Mouse (Mus musculus) testis, adult 2 months (tissue): ENCODE data around the gene Ncln. TPM values are rescaled to one million over a fixed set of nuclear protein-coding genes. Genes with fewer than 3 reads are reported as not detected.

Source experiments
- H3K27ac ChIP-seq: fragments of 200-500 bp; 2 replicates; pipeline ENCODE4 v1.5.1; 2012; ENCODE audit warnings: low read depth, low read length; ENCODE audit not compliant: control insufficient read depth, insufficient read depth
- H3K27me3 ChIP-seq: fragments of 200-500 bp; 2 replicates; pipeline ENCODE4 v1.6.1; 2012; ENCODE audit warnings: mild to moderate bottlenecking, low read length, moderate library complexity; ENCODE audit not compliant: control insufficient read depth, insufficient read depth
- H3K36me3 ChIP-seq: fragments of 200-500 bp; 2 replicates; pipeline ENCODE4 v1.6.1; 2012; ENCODE audit warnings: mild to moderate bottlenecking, low read length; ENCODE audit not compliant: control insufficient read depth, insufficient read depth
- H3K4me1 ChIP-seq: fragments of 200-500 bp; 2 replicates; pipeline ENCODE4 v1.6.1; 2012; ENCODE audit warnings: low read length; ENCODE audit not compliant: control insufficient read depth, insufficient read depth
- H3K4me3 ChIP-seq: fragments of 200-500 bp; 2 replicates; pipeline ENCODE4 v1.5.1; 2012; ENCODE audit warnings: low read depth, mild to moderate bottlenecking, low read length, moderate library complexity, mixed read lengths; ENCODE audit not compliant: control insufficient read depth
- CTCF ChIP-seq: fragments of 200-500 bp; IDR thresholded peaks from 2 replicates; pipeline ENCODE4 v1.5.1; 2012; ENCODE audit warnings: low read depth, mild to moderate bottlenecking, inconsistent platforms, low read length, moderate library complexity; ENCODE audit not compliant: control insufficient read depth, insufficient read depth, insufficient replicate concordance
- POLR2A ChIP-seq: fragments of 200-500 bp; IDR thresholded peaks from 2 replicates; pipeline ENCODE4 v1.6.1; 2012; ENCODE audit warnings: low read depth, mild to moderate bottlenecking, inconsistent platforms, low read length, moderate library complexity; ENCODE audit not compliant: control insufficient read depth
- polyA plus RNA-seq: library from polyadenylated mRNA; depleted of rRNA; stranded (reverse); fragments of >200 nt; gene quantifications from 2 replicates; pipeline ENCODE4 v1.2.3, GENCODE M21; 2012

Ncln gene
- polyA plus RNA-seq, 1 experiment: 71.3 TPM

GRCm38 (mm10) chr10:81523570-81523969, 27.4 kb upstream of the Ncln start:
- H3K36me3 ChIP-seq: no peaks in the 10 kb centered on the region
- peak overlapping the region; percentile 75 for H3K4me3 ChIP-seq
- peaks cover 20% of the 10 kb centered on the region for H3K4me1 ChIP-seq
- no peaks in the 10 kb centered on the region for H3K27me3 ChIP-seq
- H3K27ac ChIP-seq: peak overlapping the region; percentile 51
- TF ChIP-seq POLR2A (no peak), CTCF (no peak)

GRCm38 (mm10) chr10:81523142-81523541, 26.9 kb upstream of the Ncln start:
- peaks cover 20% of the 10 kb centered on the region for H3K4me1 ChIP-seq
- H3K4me3 ChIP-seq: peak overlapping the region; percentile 75
- H3K36me3 ChIP-seq: no peaks in the 10 kb centered on the region
- TF ChIP-seq CTCF (no peak), POLR2A (no peak)
- no peaks in the 10 kb centered on the region for H3K27me3 ChIP-seq
- H3K27ac ChIP-seq: no peak overlapping the region; the same call in 1 of the 2 replicates

- H3K4me1 ChIP-seq: peaks cover 19% of the 10 kb centered on the region
- H3K27me3 ChIP-seq: no peaks in the 10 kb centered on the region
- H3K27ac ChIP-seq: no peak overlapping the region
- H3K36me3 ChIP-seq: no peaks in the 10 kb centered on the region
- H3K4me3 ChIP-seq: no peak overlapping the region
- TF ChIP-seq POLR2A: no peak
- no peak for TF ChIP-seq CTCF
These were observed 23.8 kb upstream of the Ncln start for GRCm38 (mm10) chr10:81519978-81520365.

- peaks cover 16% of the 10 kb centered on the region for H3K4me1 ChIP-seq
- H3K27me3 ChIP-seq: no peaks in the 10 kb centered on the region
- H3K36me3 ChIP-seq: no peaks in the 10 kb centered on the region
- TF ChIP-seq POLR2A (no peak), CTCF (no peak)
- no peak overlapping the region for H3K27ac ChIP-seq
- no peak overlapping the region for H3K4me3 ChIP-seq
These were observed 23.2 kb upstream of the Ncln start for GRCm38 (mm10) chr10:81519227-81519977.

- H3K27me3 ChIP-seq: no peaks in the 10 kb centered on the region
- peaks cover 8% of the 10 kb centered on the region for H3K4me1 ChIP-seq
- H3K4me3 ChIP-seq: no peak overlapping the region
- H3K27ac ChIP-seq: no peak overlapping the region
- no peaks in the 10 kb centered on the region for H3K36me3 ChIP-seq
- TF ChIP-seq POLR2A (no peak), CTCF (peak; percentile 36; the same call in 1 of the 2 replicates)
These were observed 22.4 kb upstream of the Ncln start for GRCm38 (mm10) chr10:81518546-81518945.

- Histone ChIP-seq H3K4me3 (no peak overlapping the region), H3K4me1 (no peaks in the 10 kb centered on the region), H3K27me3 (no peaks in the 10 kb centered on the region), H3K27ac (no peak overlapping the region), H3K36me3 (no peaks in the 10 kb centered on the region)
- TF ChIP-seq CTCF (no peak), POLR2A (no peak)
These were observed 21.0 kb upstream of the Ncln start for GRCm38 (mm10) chr10:81517227-81517626.

- Histone ChIP-seq H3K4me1 (peaks cover 3% of the 10 kb centered on the region; the same call in 1 of the 2 replicates), H3K36me3 (no peaks in the 10 kb centered on the region), H3K27ac (no peak overlapping the region), H3K4me3 (no peak overlapping the region), H3K27me3 (no peaks in the 10 kb centered on the region)
- TF ChIP-seq POLR2A (no peak), CTCF (peak; percentile 19; the same call in 1 of the 2 replicates)
These were observed 17.6 kb upstream of the Ncln start for GRCm38 (mm10) chr10:81513798-81514197.
